Mouse (Mus musculus): ENCODE results near the gene Hnrnpll.
"Not testable (repeated sequence)": the region's sequence is repeated elsewhere in the genome, so short reads cannot be mapped to it uniquely, and the experiment has no call there.

Hnrnpll gene

DNA sequence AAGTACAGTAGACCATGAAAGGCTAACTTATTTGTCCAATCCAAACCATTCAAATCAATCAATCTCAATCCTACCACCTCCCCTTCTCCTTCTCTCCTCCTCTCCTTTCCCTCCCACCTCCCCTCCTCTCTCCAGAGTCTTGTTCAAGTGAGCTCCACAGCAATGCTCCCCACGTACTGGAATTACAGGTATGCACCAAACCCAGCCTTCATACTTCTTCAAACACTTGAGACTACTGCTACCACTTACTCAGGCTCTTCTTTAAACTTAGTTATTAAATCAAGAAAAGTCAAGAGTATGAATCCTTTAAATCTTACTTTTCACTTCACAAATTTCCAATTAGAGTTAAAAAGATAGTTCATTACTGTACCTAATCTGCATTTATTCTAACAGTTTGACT lies 3.6 kb downstream of the Hnrnpll start:
- DNase-seq (ENCODE audit: low read depth) = no peak

DNA sequence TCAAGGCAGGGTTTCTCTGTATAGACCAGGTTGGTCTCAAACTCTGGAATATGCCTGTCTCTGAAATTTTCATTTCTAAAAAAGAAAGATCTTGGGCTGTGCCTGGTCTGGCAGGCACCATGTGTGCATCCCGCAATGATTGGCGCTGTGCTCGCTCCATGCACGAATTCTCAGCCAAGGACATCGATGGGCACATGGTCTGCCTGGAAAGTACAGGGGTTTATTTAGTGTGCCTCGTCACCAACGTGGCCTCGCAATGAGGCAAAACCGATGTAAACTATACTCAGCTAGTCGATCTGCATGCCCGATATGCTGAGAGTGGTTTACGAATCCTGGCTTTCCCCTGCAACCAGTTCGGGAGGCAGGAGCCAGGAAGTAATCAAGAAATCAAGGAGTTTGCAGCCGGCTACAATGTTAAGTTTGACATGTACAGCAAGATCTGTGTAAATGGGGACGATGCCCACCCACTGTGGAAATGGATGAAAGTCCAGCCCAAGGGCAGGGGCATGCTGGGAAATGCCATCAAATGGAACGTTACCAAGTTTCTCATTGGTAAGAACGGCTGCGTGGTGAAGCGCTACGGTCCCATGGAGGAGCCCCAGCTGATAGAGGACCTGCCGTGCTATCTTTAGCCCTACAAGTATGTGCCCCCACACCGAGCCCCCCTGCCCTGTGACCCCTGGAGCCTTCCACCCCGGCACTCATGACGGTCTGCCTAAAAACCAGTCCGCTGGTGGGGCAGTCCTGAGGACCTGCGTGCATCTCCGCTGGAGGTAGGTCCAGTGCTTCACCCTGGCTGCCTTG lies 8.0 kb downstream of the Hnrnpll start:
- DNase-seq (ENCODE audit: low read depth) = no peak

DNA sequence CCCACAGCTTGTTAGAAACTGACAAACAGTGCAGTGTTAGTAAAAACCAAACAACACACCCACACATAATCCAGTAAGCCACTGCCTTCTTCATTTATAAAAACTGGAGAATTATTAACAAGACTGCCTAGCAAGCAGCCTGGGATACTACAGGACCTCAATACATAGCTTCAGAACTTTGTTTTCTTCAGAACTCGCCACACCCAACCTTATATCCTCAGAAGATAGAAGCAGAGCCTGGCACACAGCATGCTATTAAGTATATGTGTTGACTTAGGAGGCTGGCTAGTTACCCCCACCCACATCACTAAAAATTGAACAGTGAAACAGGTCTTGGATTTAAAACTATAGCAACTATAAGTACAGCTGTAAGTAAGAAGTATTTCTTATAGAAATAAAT lies 10.5 kb downstream of the Hnrnpll start:
- DNase-seq (ENCODE audit: low read depth) = no peak

DNA sequence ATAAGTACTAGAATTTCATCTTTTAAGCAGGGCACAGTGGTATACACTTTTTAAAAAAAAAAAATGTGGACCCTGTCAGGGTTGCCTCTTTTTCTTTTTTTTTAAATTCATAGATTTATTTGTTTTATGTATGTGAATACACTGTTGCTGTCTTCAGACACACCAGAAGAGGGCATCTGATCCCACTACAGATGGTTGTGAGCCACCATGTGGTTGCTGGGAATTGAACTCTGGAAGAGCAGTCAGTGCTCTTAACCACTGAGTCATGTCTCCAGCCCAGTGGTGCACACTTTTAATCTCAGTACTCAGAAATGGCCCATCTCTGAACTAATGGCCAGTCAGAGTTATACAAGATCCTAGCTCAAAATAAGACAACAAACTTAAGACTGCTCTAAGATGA lies 12.8 kb downstream of the Hnrnpll start:
- DNase-seq (ENCODE audit: low read depth) = not testable (repeated sequence)

GRCm38 (mm10) chr17:80048230-80048629 lies 13.9 kb downstream of the Hnrnpll start:
- peak; percentile 90 for DNase-seq (ENCODE audit: low read depth)

GRCm38 (mm10) chr17:80041739-80042138 lies 20.4 kb downstream of the Hnrnpll start:
- no peak for DNase-seq (ENCODE audit: low read depth)

GRCm38 (mm10) chr17:80028675-80029074 lies 33.5 kb downstream of the Hnrnpll start:
- no peak for DNase-seq (ENCODE audit: low read depth)

DNA sequence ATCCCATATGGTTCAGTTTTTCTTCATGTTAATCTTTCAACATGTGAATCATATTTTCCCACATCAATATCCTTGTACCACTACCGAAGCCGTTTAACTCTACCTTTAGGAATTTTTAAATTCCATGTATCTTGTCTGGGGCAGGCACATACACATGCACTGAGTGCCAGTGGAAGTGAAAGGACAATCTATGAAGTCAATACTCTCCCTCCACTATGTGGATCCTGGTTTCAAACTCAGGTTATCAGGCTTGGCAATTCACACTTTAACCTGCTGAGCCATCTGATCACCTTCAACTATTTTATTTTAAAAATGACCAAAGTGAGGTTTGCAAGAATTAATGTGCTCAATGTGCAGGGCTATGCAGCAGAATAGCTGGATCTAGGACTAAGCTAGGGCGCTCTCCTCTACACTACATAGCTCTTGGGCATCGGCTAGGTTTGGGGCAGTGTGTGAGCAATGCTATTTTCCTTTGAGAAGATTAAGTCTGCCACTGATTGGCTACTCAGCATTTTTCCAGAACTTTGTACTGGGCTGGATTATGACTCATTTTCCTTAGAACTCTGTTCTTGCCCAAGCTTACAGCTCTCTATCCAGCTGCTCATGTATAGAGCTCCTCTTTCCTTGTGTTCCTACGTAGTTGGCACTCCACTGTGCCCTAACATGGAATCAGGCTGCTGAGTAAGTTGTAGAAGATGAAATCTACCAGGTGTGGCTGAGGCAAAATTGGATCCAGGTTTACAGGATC lies 35.8 kb downstream of the Hnrnpll start:
- DNase-seq (ENCODE audit: low read depth) = no peak

GRCm38 (mm10) chr17:80022090-80022489 lies 40.0 kb downstream of the Hnrnpll start:
- DNase-seq (ENCODE audit: low read depth) = no peak

DNA sequence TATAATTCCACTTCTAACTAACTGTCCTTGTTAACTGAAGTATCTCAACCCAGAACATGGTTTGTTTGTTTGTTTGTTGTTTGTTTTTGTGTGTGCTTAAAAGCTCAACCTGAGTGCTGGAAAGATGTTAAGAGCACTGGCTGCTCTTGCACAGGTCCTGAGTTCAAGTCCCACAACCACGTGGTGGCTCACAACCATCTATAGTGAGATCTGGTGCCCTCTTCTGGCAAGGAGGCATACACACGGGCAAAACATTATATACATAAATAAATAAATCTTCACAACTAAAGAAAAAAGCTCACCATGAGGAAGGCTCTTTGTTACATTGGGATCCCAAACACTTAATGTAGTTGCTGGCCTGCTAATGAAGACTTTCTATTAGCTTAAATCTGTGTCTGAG lies 41.6 kb downstream of the Hnrnpll start:
- DNase-seq (ENCODE audit: low read depth) = no peak

DNA sequence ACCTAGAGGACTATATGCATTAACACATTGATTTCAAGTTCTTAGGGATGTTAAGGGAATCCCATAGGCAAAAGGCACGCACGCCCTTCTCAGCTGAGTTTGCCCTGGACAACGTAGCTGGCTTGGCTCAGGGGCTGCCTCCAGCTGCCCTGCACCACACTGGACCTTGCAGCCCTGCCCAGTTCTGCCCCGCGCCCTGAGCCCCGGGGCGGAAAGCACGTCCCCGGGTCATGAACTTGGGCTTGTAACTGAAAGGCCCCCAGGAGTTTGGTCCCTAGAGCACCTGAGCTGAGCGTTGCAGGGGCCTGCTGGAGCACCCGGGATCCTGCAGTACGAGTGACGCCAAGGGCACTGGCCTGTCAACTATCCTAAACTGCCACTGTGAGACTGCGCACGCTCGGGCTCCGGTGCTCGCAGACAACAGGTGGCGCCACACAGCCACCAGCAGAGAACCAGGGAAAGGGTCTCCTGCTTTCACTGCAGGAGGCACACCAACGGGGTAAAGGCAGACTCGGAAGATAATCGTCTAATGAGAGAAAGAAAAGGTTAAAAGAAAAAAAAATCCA lies 43.1 kb downstream of the Hnrnpll start:
- DNase-seq (ENCODE audit: low read depth) = peak; percentile 34

- no peak for DNase-seq (ENCODE audit: low read depth)
These were observed 43.7 kb downstream of the Hnrnpll start for GRCm38 (mm10) chr17:80018239-80018975.

DNA sequence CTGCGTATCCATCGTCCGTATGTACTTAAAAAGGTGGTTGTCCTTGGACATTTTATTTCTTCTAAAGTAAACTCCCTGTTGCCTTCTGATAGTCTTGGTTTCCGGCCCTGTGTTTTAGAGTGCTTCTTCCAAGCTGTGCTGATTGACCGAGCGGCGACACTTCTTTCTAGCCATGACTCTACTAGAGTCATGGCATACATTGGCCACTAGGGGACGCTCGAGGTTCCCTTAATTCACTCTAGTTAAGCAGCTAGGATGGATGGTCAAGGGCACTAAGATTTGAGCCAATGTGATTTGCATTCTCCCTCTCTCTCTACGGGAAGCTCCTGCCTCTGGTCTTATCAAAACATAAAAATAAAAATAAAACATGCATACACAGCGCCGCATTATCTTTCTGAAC lies 44.7 kb downstream of the Hnrnpll start:
- peak; percentile 69 for DNase-seq (ENCODE audit: low read depth)

DNA sequence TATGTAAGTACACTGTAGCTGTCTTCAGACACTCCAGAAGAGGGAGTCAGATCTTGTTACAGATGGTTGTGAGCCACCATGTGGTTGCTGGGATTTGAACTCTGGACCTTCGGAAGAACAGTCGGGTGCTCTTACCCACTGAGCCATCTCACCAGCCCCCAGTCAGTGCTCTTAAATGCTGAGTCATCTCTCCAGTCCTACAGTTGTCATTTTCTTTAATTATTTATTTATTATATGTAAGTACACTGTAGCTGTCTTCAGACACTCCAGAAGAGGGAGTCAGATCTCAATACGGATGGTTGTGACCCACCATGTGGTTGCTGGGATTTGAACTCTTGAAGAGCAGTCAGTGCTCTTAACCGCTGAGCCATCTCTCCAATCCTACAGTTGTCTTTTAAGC lies 45.7 kb downstream of the Hnrnpll start:
- not testable (repeated sequence) for DNase-seq (ENCODE audit: low read depth)

- no peak for DNase-seq (ENCODE audit: low read depth)
These were observed 47.7 kb downstream of the Hnrnpll start for GRCm38 (mm10) chr17:80014361-80014809.

- no peak for DNase-seq (ENCODE audit: low read depth)
These were observed 52.2 kb downstream of the Hnrnpll start for GRCm38 (mm10) chr17:80009926-80010325.

DNA sequence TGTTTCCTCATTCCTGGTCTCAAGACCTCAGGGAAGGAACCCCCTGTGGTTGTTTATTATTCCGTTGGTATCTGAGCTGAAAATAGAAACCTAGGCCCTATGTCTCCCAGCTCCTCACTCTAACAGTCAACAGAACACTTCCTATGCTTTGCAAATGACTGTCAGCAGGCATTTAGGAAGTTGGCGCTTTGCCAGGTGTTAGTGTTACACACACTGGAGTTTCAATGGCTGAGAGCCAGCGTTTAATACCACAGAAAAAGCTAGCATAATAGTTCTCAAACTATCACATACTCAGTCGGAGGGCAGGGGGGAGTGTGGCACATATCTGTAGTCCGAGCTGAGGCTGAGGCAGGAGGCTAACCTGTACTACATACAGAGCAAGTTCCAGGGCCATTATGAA lies 53.3 kb downstream of the Hnrnpll start:
- peak; percentile 46 for DNase-seq (ENCODE audit: low read depth)

DNA sequence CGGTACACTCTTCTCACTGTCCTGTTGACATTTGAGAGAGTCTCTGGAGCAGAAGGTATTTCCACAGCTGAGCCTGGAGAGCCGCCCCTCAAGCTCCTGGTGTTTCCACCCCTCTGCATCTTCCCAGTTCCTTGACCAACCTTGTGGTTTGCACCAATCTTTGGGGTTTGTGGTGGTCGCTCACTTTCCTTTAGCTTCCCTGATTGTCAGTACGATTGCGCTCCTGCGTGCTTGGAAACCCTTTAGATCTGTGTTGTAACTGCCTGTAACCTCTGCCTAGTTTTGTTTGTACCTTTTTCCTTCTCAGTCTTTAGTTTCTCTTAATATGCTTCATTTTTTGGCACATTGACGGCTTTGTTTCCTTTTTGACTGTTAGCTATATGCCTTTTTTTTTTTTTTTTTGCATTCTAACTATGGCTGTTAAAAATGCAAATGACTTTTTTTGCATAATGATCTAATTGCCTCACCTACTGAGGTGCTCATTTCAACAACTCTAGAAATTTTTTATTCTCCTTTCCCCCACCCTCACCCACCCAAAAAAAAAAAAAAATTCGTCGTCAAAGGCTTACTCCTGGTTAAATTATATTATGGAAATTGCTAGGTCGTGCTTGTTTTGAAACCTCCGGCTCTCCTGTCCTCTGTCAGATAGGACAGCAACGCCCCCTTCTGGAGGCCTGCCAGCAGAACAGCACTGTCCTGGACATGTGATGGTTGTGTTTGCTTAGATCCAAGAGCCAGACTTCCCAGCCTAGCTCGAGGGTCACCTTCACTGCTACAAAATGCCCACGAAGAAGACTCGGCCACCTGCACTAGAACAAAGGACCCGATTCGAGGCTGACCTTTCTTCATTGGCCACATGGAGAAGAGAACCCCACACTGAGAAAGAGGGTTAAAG lies 57.5 kb downstream of the Hnrnpll start:
- peak; percentile 81 for DNase-seq (ENCODE audit: low read depth)

DNA sequence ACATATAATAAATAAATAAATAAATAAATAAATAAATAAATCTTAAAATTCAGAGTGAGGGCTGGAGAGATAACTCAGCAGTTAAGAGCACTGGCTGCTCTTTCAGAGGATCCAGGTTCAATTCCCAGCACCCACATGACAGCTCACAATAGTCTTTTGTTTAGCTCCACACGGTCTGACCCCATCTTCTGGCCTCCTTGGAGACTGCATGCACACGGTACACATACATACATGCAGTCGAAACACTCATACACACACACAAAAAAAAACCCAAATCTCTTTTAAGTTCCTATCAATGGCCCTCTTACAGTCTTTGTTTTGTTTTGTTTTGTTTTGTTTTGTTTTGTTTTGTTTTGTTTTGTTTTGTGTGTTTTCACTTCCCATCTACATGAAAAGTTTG lies 58.3 kb downstream of the Hnrnpll start:
- not testable (repeated sequence) for DNase-seq (ENCODE audit: low read depth)

- DNase-seq (ENCODE audit: low read depth) = no peak
These were observed 59.7 kb downstream of the Hnrnpll start for GRCm38 (mm10) chr17:80002385-80002852.

DNA sequence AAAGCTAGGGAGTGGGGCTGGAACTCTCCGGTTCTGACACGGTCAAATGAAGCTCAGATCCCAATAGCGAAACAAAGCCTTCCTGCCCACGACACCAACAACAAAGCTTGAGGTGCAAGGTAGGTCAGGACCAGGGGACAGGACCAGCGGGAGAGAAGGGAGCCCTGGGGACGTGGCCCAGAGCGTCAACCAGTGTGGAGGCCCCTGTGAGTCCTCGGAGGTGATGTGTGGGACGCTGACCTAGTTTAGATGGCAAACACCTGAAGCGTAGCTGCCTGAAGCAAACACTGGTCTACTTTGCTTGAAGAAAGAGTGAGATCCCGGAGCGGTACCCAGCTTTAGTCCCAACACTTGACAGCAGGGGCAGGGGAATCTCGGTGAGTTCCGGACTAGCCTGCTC lies 62.5 kb downstream of the Hnrnpll start:
- DNase-seq (ENCODE audit: low read depth) = no peak

Data from naive thymus-derived CD4-positive, alpha-beta T cell, adult 2 months (primary cell).